Mouse (Mus musculus): ENCODE data around the gene Dnaja3.

DNA sequence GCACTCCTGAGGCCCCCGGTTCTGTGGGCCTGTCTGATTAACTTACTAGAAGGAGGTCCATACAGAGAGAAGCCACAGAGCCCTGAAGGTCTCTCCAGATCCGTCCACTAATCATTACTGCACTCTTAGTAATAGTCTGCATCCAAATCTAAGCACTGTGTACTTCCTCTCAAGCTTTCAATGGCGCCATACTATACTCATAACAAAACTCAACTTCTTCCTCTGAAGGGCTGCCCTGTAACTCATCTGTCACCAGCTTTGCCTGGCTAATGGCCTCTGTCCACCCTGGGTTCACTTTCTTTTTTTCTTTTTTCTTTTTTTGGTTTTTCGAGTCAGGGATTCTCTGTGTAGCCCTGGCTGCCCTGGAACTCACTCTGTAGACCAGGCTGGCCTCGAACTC lies 38.3 kb downstream of the Dnaja3 start:
- TF ChIP-seq POLR2A (IDR thresholded peaks at IDR 0.05; ENCODE audit: borderline replicate concordance, low read depth, low read length) (no peak), CTCF (IDR thresholded peaks at IDR 0.05; ENCODE audit: low read depth, low read length) (no peak)
